Mouse (Mus musculus): ENCODE data around the gene Blvrb.

DNA sequence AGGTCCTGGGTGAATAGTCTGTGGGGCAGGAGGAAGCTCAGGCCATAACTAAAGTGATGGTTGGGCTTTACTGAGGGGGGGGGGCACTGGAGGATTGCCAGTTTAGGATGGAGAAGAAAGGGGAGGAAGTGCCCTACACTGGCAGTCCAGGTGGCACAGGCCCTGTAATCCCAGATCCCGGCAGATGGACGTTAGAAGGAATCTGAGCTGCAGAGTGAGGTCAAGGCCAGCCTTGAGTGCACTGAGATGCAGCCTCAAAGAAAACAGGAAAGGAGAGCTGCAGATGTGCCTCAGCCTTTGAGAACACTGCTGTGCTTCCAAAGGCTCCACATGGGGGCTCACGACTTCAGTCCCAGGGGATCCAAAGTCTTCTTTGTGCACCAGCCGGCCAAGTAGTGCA, 19.9 kb downstream of the Blvrb start:
- no peak for TF ChIP-seq CTCF (IDR thresholded peaks at IDR 0.05; ENCODE audit: borderline replicate concordance, insufficient read depth, low read depth, low read length)
- no peak for TF ChIP-seq POLR2A (IDR thresholded peaks at IDR 0.05; ENCODE audit: borderline replicate concordance, insufficient read depth, low read length)

All from cerebellum, adult 2 months (tissue).